Mouse (Mus musculus) neural tube, embryonic 13.5 days (tissue): ENCODE measurements around the gene Hsp90ab1. TPM values are rescaled to one million over a fixed set of nuclear protein-coding genes. Genes with fewer than 3 reads are reported as not detected.
A peak's percentile ranks its signal among the peaks of the same experiment; 100 is the strongest.

Experiments
- ATAC-seq: fragments of 200-750 bp; cut with Nextera tagmentation; 2 replicates; pipeline ENCODE4 v1.8.0; 2017; ENCODE audit warnings: low read depth, mild to moderate bottlenecking, moderate TSS enrichment, moderate library complexity
- H3K27ac ChIP-seq: fragments of 300-500 bp; sonication (generic); replicated peaks from 2 replicates; pipeline ENCODE4 v1.5.1; 2015; ENCODE audit warnings: moderate library complexity, mild to moderate bottlenecking, inconsistent platforms
- H3K27me3 ChIP-seq: fragments of 300-500 bp; sonication (generic); 2 replicates; pipeline ENCODE4 v1.6.1; 2015; ENCODE audit warnings: mild to moderate bottlenecking, inconsistent platforms
- H3K36me3 ChIP-seq: fragments of 300-500 bp; sonication (generic); 2 replicates; pipeline ENCODE4 v1.6.1; 2015; ENCODE audit warnings: mild to moderate bottlenecking, inconsistent platforms
- H3K4me1 ChIP-seq: fragments of 300-500 bp; sonication (generic); replicated peaks from 2 replicates; pipeline ENCODE4 v1.6.1; 2015; ENCODE audit warnings: inconsistent platforms
- H3K4me2 ChIP-seq: fragments of 300-500 bp; sonication (generic); 2 replicates; pipeline ENCODE4 v1.6.1; 2015; ENCODE audit warnings: inconsistent platforms, mild to moderate bottlenecking, moderate library complexity
- H3K4me3 ChIP-seq: fragments of 300-500 bp; sonication (generic); 2 replicates; pipeline ENCODE4 v1.5.1; 2015; ENCODE audit warnings: mild to moderate bottlenecking, inconsistent platforms
- H3K9ac ChIP-seq: fragments of 300-500 bp; sonication (generic); 2 replicates; pipeline ENCODE4 v1.6.1; 2015; ENCODE audit warnings: moderate library complexity, mild to moderate bottlenecking, inconsistent platforms
- H3K9me3 ChIP-seq: fragments of 300-500 bp; sonication (generic); 2 replicates; pipeline ENCODE4 v1.6.1; 2016; ENCODE audit warnings: inconsistent platforms
- WGBS: fragments of 180-500 bp; shearing (Covaris S2); methylation state at CpG from one replicate; pipeline ENCODE4 v1.1.7; 2015; 5-methylcytosine and 5-hydroxymethylcytosine counted together
- polyA plus RNA-seq: library from polyadenylated mRNA; unstranded; fragments of >200 nt; fragmentation: Nextera tagmentation; extraction: Ambion mirVana; gene quantifications from 2 replicates; pipeline ENCODE4 v1.2.1, GENCODE M21; 2015

Gene Hsp90ab1
- polyA plus RNA-seq, 1 experiment from 2014 or later = 1,622 TPM

GRCm38 (mm10) chr17:45594195-45594594 lies 21.1 kb upstream of the Hsp90ab1 start:
- no peaks in the 10 kb centered on the region for H3K9me3 ChIP-seq
- no peak overlapping the region for H3K27ac ChIP-seq
- H3K4me3 ChIP-seq = peak overlapping the region; percentile 45
- peak overlapping the region; percentile 65; the same call in 1 of the 2 replicates for H3K9ac ChIP-seq
- peak overlapping the region; percentile 80 for H3K4me2 ChIP-seq
- H3K27me3 ChIP-seq = peaks cover 18% of the 10 kb centered on the region
- WGBS = 49% methylated on average over 8 of the region's 8 CpGs
- H3K4me1 ChIP-seq = peaks cover 65% of the 10 kb centered on the region
- ATAC-seq = no peak
- no peaks in the 10 kb centered on the region for H3K36me3 ChIP-seq

- Histone ChIP-seq H3K4me2 (peak overlapping the region; percentile 80), H3K4me1 (peaks cover 59% of the 10 kb centered on the region), H3K36me3 (no peaks in the 10 kb centered on the region), H3K9me3 (no peaks in the 10 kb centered on the region), H3K4me3 (no peak overlapping the region), H3K27me3 (peaks cover 18% of the 10 kb centered on the region), H3K9ac (no peak overlapping the region), H3K27ac (no peak overlapping the region)
- no peak for ATAC-seq
- WGBS = 35% methylated on average over 8 of the region's 8 CpGs
Observed at GRCm38 (mm10) chr17:45593479-45593878, 20.4 kb upstream of the Hsp90ab1 start.

GRCm38 (mm10) chr17:45592606-45593431 lies 19.7 kb upstream of the Hsp90ab1 start:
- H3K27ac ChIP-seq = no peak overlapping the region
- H3K4me1 ChIP-seq = peaks cover 56% of the 10 kb centered on the region
- no peaks in the 10 kb centered on the region for H3K36me3 ChIP-seq
- peaks cover 18% of the 10 kb centered on the region for H3K27me3 ChIP-seq
- H3K9me3 ChIP-seq = no peaks in the 10 kb centered on the region
- peak overlapping the region; percentile 80; the same call in 1 of the 2 replicates for H3K4me2 ChIP-seq
- H3K4me3 ChIP-seq = no peak overlapping the region
- no peak for ATAC-seq
- peak overlapping the region; percentile 47; the same call in 1 of the 2 replicates for H3K9ac ChIP-seq
- WGBS = 63% methylated on average over 8 of the region's 8 CpGs

- Histone ChIP-seq H3K4me3 (no peak overlapping the region), H3K4me2 (peak overlapping the region; percentile 3; the same call in 1 of the 2 replicates), H3K27ac (no peak overlapping the region), H3K4me1 (peaks cover 52% of the 10 kb centered on the region), H3K27me3 (peaks cover 18% of the 10 kb centered on the region), H3K9ac (peak overlapping the region; percentile 47), H3K9me3 (no peaks in the 10 kb centered on the region), H3K36me3 (peaks cover 3% of the 10 kb centered on the region; the same call in 1 of the 2 replicates)
- 56% methylated on average over 16 of the region's 16 CpGs for WGBS
- no peak for ATAC-seq
Observed at GRCm38 (mm10) chr17:45591701-45592605, 18.9 kb upstream of the Hsp90ab1 start.

- Histone ChIP-seq H3K9ac (no peak overlapping the region), H3K4me3 (no peak overlapping the region), H3K27me3 (peaks cover 18% of the 10 kb centered on the region), H3K36me3 (peaks cover 10% of the 10 kb centered on the region; the same call in 1 of the 2 replicates), H3K4me2 (no peak overlapping the region), H3K27ac (no peak overlapping the region), H3K9me3 (no peaks in the 10 kb centered on the region), H3K4me1 (peaks cover 39% of the 10 kb centered on the region)
- WGBS = 88% methylated on average over 6 of the region's 6 CpGs
- ATAC-seq = no peak
Observed at GRCm38 (mm10) chr17:45590410-45590809, 17.3 kb upstream of the Hsp90ab1 start.

GRCm38 (mm10) chr17:45589844-45590243 lies 16.8 kb upstream of the Hsp90ab1 start:
- Histone ChIP-seq H3K9ac (no peak overlapping the region), H3K4me3 (no peak overlapping the region), H3K4me1 (peaks cover 39% of the 10 kb centered on the region), H3K36me3 (peaks cover 10% of the 10 kb centered on the region; the same call in 1 of the 2 replicates), H3K4me2 (no peak overlapping the region), H3K9me3 (no peaks in the 10 kb centered on the region), H3K27ac (no peak overlapping the region), H3K27me3 (peaks cover 18% of the 10 kb centered on the region)
- ATAC-seq = no peak
- 96% methylated on average over 8 of the region's 8 CpGs for WGBS

GRCm38 (mm10) chr17:45589236-45589635 lies 16.2 kb upstream of the Hsp90ab1 start:
- peaks cover 13% of the 10 kb centered on the region for H3K27me3 ChIP-seq
- no peak overlapping the region for H3K9ac ChIP-seq
- no peak overlapping the region for H3K4me2 ChIP-seq
- H3K4me3 ChIP-seq = no peak overlapping the region
- peaks cover 39% of the 10 kb centered on the region for H3K4me1 ChIP-seq
- H3K36me3 ChIP-seq = peaks cover 10% of the 10 kb centered on the region; the same call in 1 of the 2 replicates
- H3K9me3 ChIP-seq = no peaks in the 10 kb centered on the region
- H3K27ac ChIP-seq = no peak overlapping the region
- WGBS = 96% methylated on average over 7 of the region's 7 CpGs
- no peak for ATAC-seq

GRCm38 (mm10) chr17:45588370-45588769 lies 15.3 kb upstream of the Hsp90ab1 start:
- Histone ChIP-seq H3K36me3 (peaks cover 10% of the 10 kb centered on the region; the same call in 1 of the 2 replicates), H3K4me2 (no peak overlapping the region), H3K27ac (no peak overlapping the region), H3K9ac (no peak overlapping the region), H3K4me3 (no peak overlapping the region), H3K27me3 (peaks cover 4% of the 10 kb centered on the region; the same call in 1 of the 2 replicates), H3K9me3 (no peaks in the 10 kb centered on the region), H3K4me1 (peaks cover 33% of the 10 kb centered on the region)
- WGBS = 90% methylated on average over 7 of the region's 7 CpGs
- no peak for ATAC-seq

GRCm38 (mm10) chr17:45586449-45586837 lies 13.4 kb upstream of the Hsp90ab1 start:
- H3K9me3 ChIP-seq = no peaks in the 10 kb centered on the region
- peaks cover 19% of the 10 kb centered on the region for H3K4me1 ChIP-seq
- H3K36me3 ChIP-seq = peaks cover 10% of the 10 kb centered on the region; the same call in 1 of the 2 replicates
- H3K27ac ChIP-seq = no peak overlapping the region
- H3K27me3 ChIP-seq = no peaks in the 10 kb centered on the region
- H3K4me3 ChIP-seq = no peak overlapping the region
- ATAC-seq = no peak
- no peak overlapping the region for H3K4me2 ChIP-seq
- 95% methylated on average over 3 of the region's 3 CpGs for WGBS
- no peak overlapping the region for H3K9ac ChIP-seq

GRCm38 (mm10) chr17:45585725-45586448 lies 12.8 kb upstream of the Hsp90ab1 start:
- no peak overlapping the region for H3K4me2 ChIP-seq
- peaks cover 23% of the 10 kb centered on the region for H3K4me1 ChIP-seq
- ATAC-seq = no peak
- H3K4me3 ChIP-seq = no peak overlapping the region
- no peaks in the 10 kb centered on the region for H3K27me3 ChIP-seq
- peak overlapping the region; percentile 41; the same call in 1 of the 2 replicates for H3K9ac ChIP-seq
- peaks cover 10% of the 10 kb centered on the region; the same call in 1 of the 2 replicates for H3K36me3 ChIP-seq
- 81% methylated on average over 23 of the region's 23 CpGs for WGBS
- peak overlapping the region; percentile 68; the same call in 1 of the 2 replicates for H3K27ac ChIP-seq
- H3K9me3 ChIP-seq = no peaks in the 10 kb centered on the region

GRCm38 (mm10) chr17:45584939-45585678 lies 12.0 kb upstream of the Hsp90ab1 start:
- Histone ChIP-seq H3K4me1 (peaks cover 25% of the 10 kb centered on the region), H3K27me3 (no peaks in the 10 kb centered on the region), H3K9ac (peak overlapping the region; percentile 41), H3K4me3 (no peak overlapping the region), H3K4me2 (no peak overlapping the region), H3K9me3 (no peaks in the 10 kb centered on the region), H3K36me3 (peaks cover 10% of the 10 kb centered on the region; the same call in 1 of the 2 replicates), H3K27ac (peak overlapping the region; percentile 68)
- 34% methylated on average over 14 of the region's 14 CpGs for WGBS
- ATAC-seq = peak; percentile 40; the same call in 1 of the 2 replicates
